Mouse (Mus musculus) brown adipose tissue, adult 24 weeks (tissue): ENCODE results near the gene Rb1. TPM values are rescaled to one million over a fixed set of nuclear protein-coding genes. Genes with fewer than 3 reads are reported as not detected.

Source experiments
- H3K27ac ChIP-seq: fragments of 200-500 bp; replicated peaks from 2 replicates; pipeline ENCODE4 v1.5.1; 2012; ENCODE audit warnings: low read depth, mild to moderate bottlenecking, low read length
- H3K4me1 ChIP-seq: fragments of 200-500 bp; 2 replicates; pipeline ENCODE4 v1.6.1; 2012; ENCODE audit warnings: low read length, mixed read lengths; ENCODE audit not compliant: control insufficient read depth, insufficient read depth, insufficient read length
- H3K4me3 ChIP-seq: fragments of 200-500 bp; 2 replicates; pipeline ENCODE4 v1.5.1; 2012; ENCODE audit warnings: low read depth, mild to moderate bottlenecking, low read length, moderate library complexity; ENCODE audit not compliant: insufficient read depth
- polyA plus RNA-seq: library from polyadenylated mRNA; stranded (reverse); fragments of >200 nt; gene quantifications from 2 replicates; pipeline ENCODE4 v1.2.4, GENCODE M21; 2012; ENCODE audit not compliant: missing spikeins, insufficient read depth, insufficient read length

Rb1 gene
- polyA plus RNA-seq, 1 experiment = 41.5 TPM

DNA sequence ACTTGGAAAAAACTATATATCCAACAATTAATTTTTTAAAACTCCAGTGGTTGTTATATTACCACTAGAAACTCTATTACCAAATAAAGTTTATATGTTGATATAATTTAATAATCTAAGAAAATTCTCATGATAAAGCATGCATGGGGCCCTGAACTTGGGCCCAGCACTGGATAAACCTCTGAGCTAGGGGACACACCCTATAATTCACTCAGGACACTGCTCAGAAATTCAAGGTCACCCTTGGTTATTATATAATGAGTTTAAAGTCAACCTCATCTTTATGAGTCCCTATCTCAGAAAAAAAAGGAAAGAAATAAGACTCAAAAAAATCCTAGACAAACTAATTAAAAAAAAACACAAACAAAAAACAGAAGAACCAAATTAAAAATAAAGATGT, 8.7 kb downstream of the Rb1 start:
- no peaks in the 10 kb centered on the region; the same call in 1 of the 2 replicates for H3K4me1 ChIP-seq
- H3K4me3 ChIP-seq = no peak overlapping the region
- H3K27ac ChIP-seq = no peak overlapping the region

DNA sequence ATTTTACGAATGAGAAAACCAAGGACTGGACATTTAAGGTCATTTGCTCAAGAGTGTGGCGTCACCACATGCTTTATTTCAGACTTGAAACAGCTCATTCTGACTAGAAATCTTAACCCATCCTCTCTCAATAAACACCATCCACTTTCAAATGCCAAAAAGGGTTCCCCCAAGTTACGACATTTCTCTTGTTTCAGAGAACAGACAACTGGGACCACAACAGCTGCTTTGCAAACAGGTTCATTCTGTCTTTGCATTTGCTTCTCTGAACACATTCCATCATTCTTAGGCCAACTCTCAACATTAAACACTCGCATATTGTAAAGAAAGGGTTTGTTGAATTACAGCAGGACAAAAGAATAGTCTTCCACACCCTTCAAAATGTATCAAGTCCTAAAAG, 11.8 kb downstream of the Rb1 start:
- H3K4me3 ChIP-seq = no peak overlapping the region
- no peak overlapping the region for H3K27ac ChIP-seq
- no peaks in the 10 kb centered on the region; the same call in 1 of the 2 replicates for H3K4me1 ChIP-seq

DNA sequence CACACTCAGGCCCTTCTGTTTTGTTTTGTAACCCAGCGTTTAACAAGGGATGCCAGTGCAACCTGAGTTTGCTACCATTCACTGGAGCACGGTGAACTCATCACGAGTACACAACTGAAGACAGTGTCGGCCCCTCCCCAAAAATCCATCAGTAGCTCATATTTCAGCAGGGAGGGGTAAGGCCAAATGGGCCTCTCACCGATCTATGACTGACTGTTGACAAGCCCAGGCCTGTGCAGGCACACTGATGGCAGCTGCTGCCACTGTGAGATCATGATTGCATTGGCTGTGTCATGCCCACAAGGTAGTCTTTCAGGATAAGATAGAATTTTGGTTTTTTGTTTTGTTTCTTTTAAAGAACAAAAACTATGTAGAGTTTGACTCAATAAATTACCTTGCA, 12.2 kb downstream of the Rb1 start:
- Histone ChIP-seq H3K27ac (no peak overlapping the region), H3K4me3 (no peak overlapping the region), H3K4me1 (peaks cover under 1% of the 10 kb centered on the region; the same call in 1 of the 2 replicates)

DNA sequence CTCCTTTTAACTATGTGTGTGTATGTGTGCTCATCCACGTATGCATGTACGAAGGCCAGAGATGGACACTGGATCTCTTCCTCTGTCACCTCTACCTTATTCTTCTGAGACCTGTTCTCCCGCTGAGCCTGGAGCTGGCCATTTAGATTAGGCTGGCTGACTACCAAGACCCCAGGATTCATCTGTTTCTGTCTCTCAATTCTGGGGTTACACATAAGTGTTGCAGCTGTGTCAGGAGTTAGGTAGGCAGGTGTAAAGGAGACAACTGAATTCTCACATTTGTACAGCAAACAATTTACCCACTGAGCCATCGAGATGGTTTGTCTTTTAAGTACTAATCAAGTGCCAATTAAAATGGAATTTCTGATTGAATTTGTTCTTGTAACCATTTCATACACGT, 12.7 kb downstream of the Rb1 start:
- Histone ChIP-seq H3K27ac (no peak overlapping the region), H3K4me3 (no peak overlapping the region), H3K4me1 (peaks cover 2% of the 10 kb centered on the region; the same call in 1 of the 2 replicates)

DNA sequence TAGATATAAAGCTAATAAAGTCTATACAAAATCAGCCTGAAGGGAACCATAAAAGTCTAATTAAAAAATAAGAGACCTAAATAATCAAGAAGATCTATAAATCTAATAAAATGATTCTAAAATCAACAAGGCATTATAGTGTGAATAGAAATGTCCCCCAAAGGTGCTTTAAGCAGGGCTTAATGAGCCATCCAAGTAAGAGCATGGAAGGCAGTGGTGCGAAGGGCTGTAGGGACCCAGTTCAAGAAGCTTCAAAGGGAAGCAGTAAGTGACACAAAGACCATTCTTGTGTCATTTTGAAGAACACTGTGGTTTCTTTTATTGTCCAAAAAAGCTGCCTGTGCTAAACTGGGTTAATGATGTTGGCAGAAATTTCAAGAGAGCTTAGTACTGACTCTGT, 18.1 kb downstream of the Rb1 start:
- no peak overlapping the region for H3K27ac ChIP-seq
- no peak overlapping the region for H3K4me3 ChIP-seq
- H3K4me1 ChIP-seq = 0 out of 2 replicates have a peak, but pooled peaks cover 2% of the 10 kb centered on the region

DNA sequence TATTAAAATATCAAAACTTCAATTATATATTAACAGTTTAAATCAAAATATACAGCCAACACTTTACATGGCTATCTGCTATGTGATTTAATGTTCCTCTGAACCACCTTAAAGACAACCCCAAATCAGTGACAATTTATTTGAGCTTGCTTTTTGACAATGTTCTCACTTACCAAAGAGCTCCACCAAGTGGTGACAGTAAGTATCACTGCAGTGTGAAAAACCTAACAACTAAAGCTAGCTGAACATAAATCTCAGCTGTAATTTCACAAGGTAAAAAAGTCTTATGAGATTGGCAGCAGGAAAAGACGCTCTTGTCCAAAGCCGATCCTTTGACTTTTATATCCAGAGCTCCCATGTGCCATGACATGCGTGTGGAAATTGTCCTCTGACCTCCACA, 22.4 kb downstream of the Rb1 start:
- no peaks in the 10 kb centered on the region for H3K4me1 ChIP-seq
- no peak overlapping the region for H3K27ac ChIP-seq
- H3K4me3 ChIP-seq = no peak overlapping the region

DNA sequence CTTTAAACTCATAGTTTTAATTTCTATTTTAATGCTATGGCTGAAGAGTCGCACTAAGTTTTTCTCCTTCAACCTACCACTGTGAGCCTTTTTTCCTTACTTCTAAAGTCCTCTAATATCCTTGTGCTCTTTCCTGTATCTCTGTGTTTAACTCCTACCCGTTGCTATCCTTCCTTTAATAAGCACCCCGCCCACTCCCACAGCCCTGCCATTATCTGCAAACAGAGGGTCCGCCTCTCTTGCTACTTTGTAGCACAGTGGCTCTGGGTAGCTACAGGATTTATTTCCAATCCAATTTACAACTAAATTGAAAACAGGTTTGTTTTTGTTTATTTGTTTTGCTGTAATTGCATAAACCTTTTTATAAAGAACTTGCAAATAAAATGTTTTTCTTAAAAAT, 23.8 kb downstream of the Rb1 start:
- Histone ChIP-seq H3K4me1 (no peaks in the 10 kb centered on the region), H3K27ac (no peak overlapping the region), H3K4me3 (no peak overlapping the region)

DNA sequence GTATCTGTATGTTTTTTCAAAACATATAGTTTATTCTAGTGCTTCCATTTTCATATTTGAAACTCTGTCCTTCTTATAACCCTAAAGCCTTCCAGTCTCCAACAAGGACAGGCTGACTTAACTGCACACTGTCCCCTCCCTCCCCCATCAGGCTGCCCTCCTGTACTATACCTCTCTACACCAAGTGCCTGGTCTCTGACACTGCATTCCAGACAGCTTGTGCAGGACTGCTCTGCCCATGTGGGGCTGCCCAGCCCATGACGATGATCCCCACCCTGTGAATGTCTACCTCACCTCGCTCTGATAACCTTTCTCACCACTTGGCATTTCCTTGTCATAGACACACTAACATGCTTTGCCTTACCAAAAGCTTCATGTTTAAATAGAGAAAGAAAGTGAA, 30.1 kb downstream of the Rb1 start:
- Histone ChIP-seq H3K4me1 (no peaks in the 10 kb centered on the region), H3K27ac (no peak overlapping the region), H3K4me3 (no peak overlapping the region)

DNA sequence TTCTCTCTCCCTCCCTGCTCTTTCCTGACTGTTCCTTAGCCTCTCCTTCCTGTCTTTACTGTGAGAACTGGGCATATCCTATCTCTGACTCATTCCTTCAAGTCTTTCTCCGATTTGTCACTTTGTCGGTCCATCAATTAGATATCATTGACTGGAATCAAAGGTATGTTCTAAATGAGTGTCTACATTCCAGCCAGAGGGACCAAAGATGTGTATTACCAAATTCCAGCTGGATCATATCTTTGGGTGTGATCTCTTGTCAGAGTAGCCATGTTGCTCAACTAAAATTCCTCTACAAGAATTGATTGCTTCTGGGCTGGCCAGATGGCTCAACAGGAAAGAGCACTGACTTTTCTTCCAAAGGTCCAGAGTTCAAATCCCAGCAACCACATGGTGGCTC, 32.0 kb downstream of the Rb1 start:
- no peak overlapping the region for H3K27ac ChIP-seq

DNA sequence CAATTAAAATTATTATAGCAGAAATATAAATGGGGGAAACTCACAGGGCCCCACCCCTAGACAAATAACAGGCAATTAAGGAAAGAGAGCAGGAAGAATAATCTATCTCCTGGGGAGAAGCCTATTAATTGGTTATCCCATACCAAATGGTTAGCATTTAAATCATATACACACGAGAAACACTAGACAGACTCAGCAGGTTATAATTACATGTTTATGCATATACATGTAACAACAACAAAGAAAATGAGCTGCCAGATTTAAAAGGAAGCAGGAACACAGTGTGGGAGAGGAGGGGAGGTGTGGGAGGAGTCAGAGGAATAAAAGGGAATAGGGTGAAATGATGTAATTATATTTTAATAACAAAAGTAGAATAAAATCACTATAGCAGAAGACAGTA, 33.2 kb downstream of the Rb1 start:
- H3K4me3 ChIP-seq = no peak overlapping the region
- H3K27ac ChIP-seq = no peak overlapping the region
- no peaks in the 10 kb centered on the region for H3K4me1 ChIP-seq

More for the DNA sequence above, 32.0 kb downstream of the Rb1 start:
- H3K4me1 ChIP-seq = no peaks in the 10 kb centered on the region
- H3K4me3 ChIP-seq = no peak overlapping the region

DNA sequence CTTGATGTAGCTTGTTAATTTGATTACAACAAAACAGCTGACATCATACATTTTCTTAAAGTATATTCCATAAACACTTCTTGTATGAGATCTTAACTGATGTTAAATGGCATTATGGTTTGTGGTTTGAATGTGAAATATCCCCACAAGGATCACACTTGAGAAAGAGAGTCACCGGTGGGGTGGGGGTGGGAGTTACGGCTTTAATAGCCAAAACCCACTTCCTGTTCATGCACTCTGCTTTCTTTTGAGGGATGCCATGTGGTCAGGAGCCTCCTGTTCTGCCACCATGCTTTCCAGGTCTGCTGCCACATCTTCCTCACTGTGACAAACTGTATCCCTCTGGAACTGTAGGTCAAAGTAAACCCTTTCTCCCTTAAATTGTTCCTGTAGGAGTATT, 35.7 kb downstream of the Rb1 start:
- no peaks in the 10 kb centered on the region for H3K4me1 ChIP-seq
- no peak overlapping the region for H3K27ac ChIP-seq
- H3K4me3 ChIP-seq = no peak overlapping the region

DNA sequence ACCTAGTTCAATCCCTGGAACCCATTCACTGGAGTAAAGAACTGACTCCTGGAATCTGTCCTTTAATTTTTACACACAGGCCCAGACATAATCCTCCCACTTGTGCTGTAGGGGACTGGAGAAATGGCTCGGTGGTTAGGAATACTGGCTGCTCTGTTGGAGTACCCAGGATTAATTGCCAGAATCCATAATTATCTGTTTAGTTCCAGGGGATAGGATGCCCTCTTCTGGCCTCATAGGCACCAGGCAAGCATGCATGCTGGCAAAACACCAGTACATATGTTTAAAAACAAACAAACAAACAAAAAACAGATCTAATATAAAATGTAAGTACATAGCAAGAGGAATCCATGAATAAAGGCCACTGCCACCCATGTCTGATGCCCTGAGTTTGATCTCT, 44.6 kb downstream of the Rb1 start:
- no peak overlapping the region for H3K27ac ChIP-seq
- H3K4me3 ChIP-seq = no peak overlapping the region
- no peaks in the 10 kb centered on the region for H3K4me1 ChIP-seq

DNA sequence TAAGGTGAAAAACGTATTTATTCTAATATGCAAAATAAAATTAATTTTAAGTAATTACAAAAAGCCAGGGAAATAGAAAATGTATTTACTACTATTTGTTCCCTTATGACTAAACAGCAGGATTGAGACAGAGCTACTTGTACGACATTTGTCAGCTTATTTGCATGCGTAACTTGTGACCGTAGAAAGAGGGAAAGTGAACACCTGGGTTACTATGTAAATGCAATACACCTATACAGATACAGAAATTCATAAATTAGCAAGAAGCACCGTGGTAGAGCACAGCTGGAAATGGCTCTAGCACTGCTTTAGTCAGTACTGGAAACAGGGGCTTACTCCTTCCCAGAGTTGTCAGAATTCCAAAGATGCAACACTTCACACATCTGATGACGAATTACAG, 46.5 kb downstream of the Rb1 start:
- no peak overlapping the region for H3K4me3 ChIP-seq

DNA sequence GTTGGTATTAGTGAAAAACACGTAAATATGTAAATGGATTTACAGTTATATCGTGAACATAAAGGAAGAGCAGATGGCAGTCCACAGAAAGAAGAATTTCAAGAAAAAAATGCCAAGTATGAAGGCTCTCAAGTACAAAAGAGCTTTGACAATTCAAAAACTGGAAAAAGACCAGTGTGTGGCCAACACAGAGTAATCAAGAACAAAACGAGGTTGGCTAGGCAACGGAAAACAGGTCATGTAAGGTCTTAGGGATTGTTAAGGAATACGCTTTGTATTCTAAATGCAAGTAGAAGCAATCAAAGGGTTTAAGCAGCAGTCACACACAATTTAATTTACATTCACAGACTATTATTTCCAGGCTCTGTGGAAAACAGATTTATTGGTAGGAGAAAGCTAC, 53.8 kb downstream of the Rb1 start:
- no peaks in the 10 kb centered on the region for H3K4me1 ChIP-seq
- H3K27ac ChIP-seq = no peak overlapping the region
- H3K4me3 ChIP-seq = no peak overlapping the region

More for the DNA sequence above, 46.5 kb downstream of the Rb1 start:
- no peaks in the 10 kb centered on the region for H3K4me1 ChIP-seq
- H3K27ac ChIP-seq = no peak overlapping the region

DNA sequence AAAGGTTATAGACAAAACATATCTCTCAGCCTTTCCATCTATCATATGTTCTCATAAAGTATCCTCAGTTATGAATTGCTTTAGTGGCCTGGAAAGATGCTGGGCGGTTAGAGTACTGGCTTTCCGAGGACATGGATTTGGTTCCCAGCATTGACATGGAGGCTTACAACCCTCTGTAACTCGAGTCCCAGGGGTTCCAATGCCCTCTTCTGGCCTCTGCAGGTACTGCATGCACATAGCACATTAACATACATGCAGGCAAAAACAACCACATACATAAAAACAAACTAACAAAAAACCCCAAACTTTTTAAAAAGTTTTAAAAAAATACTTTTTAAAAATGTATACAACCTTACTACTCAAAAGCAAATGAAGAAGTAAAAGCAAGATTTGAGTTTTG, 59.5 kb downstream of the Rb1 start:
- Histone ChIP-seq H3K27ac (no peak overlapping the region), H3K4me1 (no peaks in the 10 kb centered on the region), H3K4me3 (no peak overlapping the region)

DNA sequence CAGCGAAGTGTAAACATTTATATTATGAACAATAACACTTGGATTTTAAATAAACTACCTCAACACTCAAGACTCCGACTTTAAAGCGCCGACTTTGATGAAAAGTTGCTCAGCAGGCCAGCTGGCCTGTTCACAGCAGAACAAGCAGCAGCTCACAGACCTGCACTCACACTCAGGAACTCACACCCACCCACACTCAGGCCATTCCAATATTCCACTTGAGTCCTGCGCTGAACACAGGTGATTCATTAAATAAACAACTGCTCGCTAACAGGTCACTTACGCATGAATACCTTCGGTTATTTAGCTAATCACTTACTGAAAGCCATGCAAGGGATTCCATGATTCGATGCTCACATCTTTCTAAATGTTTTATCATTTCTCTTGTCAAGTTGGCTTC, 63.4 kb downstream of the Rb1 start:
- Histone ChIP-seq H3K27ac (no peak overlapping the region), H3K4me3 (no peak overlapping the region), H3K4me1 (peaks cover 13% of the 10 kb centered on the region)

DNA sequence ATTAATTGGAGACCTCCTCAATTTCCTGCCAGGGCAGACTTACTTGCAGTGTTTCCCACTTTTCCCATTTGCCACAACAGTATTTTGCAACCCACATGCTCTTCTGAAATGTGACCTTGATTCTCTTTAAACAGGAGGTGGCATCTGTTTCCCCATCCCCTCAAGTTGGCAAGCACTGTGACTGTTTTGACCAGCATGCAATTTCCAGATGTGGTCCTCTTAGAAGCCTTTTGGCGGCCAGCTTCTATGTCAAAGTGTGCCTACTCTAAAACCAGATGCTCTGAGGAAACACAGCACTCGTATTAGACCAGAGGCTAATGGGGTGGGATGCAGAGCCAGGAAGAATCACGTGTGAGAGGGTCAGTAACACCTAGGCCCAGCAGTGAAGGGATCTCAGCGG, 67.4 kb downstream of the Rb1 start:
- H3K4me3 ChIP-seq = no peak overlapping the region
- H3K4me1 ChIP-seq = peaks cover 18% of the 10 kb centered on the region
- peak overlapping the region; percentile 50 for H3K27ac ChIP-seq
